Mouse (Mus musculus): Measurements from ENCODE around the gene Kcnmb4.

Kcnmb4 gene

GRCm38 (mm10) chr10:116450621-116451020, 23.1 kb downstream of the Kcnmb4 start:
- DNase-seq (ENCODE audit: low read depth) = no peak

DNA sequence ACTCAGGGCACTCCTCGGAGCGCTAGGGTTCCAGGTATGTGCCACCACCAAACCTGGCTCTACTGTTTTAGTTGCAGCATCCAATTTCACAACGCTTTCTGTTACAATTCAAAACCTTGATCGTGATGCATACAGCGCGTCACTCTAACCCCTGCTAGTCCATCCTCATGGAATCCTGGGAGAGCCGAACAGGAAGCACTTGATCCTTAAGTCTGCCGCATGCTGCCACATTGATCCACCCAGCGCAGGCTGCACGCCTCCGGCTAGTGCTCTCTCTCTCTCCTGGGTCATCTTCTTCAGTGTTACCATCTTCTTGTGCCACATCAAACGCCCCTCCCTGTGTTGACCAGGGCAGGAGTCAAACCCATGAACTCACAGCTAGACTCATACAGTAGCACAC, 25.5 kb downstream of the Kcnmb4 start:
- DNase-seq (ENCODE audit: low read depth) = no peak

DNA sequence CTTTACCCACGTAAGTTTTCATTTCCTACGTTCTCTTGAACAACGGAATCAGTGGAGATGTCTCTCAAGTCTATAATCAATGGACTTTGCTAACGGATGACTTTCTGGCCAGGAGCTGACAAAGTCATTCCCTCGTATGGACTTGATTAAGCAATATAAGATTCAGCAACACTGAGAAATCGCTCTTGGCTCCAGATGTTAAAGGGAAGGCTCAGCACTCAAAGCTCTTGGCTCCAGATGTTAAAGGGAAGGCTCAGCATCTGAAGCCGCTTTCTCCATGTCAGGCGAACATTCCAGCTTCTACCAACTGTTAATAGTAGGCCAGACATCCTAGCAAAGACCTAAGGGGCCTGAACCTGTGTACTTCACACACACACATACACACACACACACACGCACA, 26.5 kb downstream of the Kcnmb4 start:
- no peak for DNase-seq (ENCODE audit: low read depth)

DNA sequence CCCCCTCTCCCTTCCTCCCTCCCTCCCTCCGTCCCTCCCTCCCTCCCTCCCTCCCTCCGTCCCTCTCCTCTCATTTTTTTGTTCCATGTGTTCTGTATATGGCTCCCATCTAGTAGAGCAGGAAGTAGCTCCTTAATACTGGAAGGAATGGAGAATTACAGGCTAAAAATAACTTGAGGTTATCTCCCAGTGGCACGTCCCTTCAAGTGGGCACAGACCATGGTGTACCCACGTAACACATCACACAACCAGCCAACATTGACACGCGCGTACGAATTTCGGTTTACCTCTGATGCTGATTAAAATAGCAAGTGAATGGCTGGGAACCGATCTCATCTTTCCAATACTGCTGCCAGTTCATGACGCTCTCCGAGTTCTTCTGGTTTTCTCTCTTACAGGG, 27.6 kb downstream of the Kcnmb4 start:
- no peak for DNase-seq (ENCODE audit: low read depth)

- DNase-seq (ENCODE audit: low read depth) = no peak
Observed at GRCm38 (mm10) chr10:116444826-116445225, 28.9 kb downstream of the Kcnmb4 start.

DNA sequence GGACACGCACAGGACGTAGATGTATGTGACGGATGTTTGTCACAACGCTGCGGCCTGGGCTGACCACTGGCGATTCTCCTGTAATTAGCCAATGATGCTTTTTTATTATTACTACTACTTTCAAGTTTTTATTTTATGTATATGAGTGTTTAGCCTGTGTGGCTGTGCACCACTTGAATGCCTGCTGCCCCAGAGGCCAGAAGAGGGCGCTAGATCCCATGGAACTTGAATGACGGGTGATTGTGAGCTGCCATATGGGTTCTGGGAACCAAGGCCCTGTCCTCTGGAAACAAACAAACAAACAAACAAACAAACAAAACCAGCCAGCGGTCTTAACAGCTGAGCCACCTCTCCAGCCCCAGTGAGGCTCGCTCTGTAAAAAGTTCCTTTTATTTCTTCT, 29.3 kb downstream of the Kcnmb4 start:
- DNase-seq (ENCODE audit: low read depth) = no peak

- no peak for DNase-seq (ENCODE audit: low read depth)
Observed at GRCm38 (mm10) chr10:116440946-116441345, 32.7 kb downstream of the Kcnmb4 start.

DNA sequence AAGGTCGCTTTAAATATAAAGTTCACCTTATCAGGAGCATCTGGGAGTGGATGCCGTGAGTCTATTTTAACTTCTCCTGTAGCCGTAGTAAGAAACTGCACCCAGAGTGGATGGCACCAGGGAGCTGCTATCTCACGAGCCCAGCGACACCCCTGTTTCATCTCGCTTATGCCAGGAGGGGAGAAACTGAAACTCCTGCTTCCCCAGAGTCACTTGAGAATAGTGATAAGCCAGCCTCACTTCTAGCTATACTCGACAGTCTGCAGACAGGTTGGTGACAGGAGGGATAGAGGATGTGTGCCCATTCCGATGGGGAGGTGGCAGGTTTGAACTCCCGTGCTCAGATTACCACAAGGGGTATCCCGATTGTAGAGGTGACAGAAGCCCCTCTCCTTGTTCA, 33.6 kb downstream of the Kcnmb4 start:
- DNase-seq (ENCODE audit: low read depth) = no peak

GRCm38 (mm10) chr10:116435455-116435854, 38.2 kb downstream of the Kcnmb4 start:
- DNase-seq (ENCODE audit: low read depth) = no peak

- no peak for DNase-seq (ENCODE audit: low read depth)
Observed at GRCm38 (mm10) chr10:116432421-116432820, 41.3 kb downstream of the Kcnmb4 start.

DNA sequence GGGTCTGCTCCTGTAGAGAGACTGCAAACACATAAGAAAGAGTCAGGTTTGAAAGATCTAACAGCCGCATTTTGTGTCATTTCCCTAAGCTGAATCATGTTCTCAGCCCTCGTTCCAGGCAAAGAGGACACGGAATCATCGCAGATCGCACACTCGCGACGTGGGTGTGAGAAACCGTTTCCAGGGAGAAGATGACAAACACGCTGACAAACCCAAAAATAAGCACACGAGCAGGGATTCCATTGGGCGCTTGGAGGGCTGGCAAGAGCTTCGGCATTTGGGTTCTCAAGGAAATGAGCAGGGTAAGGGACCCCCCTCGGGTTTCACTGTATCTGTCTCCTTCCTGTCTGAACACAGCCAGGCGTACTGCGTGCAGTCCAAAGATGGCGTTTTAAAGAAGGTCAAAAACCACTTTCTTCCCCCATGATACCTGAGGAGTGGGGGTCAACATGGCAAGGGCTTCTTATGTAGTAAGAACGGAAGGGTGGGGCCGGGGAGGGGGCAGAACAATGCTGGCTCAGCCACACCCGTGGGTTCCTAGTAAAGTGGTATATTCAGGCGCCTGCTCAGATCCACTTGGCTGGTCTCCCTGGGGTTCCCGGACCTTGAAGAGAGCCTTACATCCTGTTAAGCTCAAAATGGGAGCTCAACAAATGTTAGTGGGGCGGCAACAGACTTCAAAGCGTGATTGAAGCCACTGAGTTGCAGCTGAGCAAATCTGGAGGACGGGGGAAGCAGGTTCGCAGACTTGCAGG, 45.5 kb downstream of the Kcnmb4 start:
- no peak for DNase-seq (ENCODE audit: low read depth)

GRCm38 (mm10) chr10:116426176-116426575, 47.5 kb downstream of the Kcnmb4 start:
- DNase-seq (ENCODE audit: low read depth) = no peak

- DNase-seq (ENCODE audit: low read depth) = no peak
Observed at GRCm38 (mm10) chr10:116424921-116425320, 48.8 kb downstream of the Kcnmb4 start.

GRCm38 (mm10) chr10:116422551-116422950, 51.1 kb downstream of the Kcnmb4 start:
- DNase-seq (ENCODE audit: low read depth) = no peak

DNA sequence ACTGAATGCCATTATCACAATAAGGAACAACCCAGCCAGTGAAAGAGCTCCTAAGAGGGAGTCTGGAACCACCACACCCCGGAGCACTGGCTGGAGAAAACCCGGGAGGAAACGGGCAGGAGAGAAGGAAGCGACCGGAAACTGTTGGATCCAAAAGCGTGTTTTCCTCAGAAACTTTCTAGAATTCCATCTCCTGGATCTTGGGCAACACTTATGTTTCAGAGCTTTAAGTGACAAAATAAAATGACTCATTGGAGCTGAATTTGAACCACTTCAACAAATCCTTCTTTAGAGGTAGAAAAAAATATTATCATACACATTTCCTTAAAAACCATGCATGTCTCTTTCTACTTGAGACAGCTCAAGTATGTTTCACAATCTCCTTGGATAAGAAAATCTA, 52.7 kb downstream of the Kcnmb4 start:
- no peak for DNase-seq (ENCODE audit: low read depth)

DNA sequence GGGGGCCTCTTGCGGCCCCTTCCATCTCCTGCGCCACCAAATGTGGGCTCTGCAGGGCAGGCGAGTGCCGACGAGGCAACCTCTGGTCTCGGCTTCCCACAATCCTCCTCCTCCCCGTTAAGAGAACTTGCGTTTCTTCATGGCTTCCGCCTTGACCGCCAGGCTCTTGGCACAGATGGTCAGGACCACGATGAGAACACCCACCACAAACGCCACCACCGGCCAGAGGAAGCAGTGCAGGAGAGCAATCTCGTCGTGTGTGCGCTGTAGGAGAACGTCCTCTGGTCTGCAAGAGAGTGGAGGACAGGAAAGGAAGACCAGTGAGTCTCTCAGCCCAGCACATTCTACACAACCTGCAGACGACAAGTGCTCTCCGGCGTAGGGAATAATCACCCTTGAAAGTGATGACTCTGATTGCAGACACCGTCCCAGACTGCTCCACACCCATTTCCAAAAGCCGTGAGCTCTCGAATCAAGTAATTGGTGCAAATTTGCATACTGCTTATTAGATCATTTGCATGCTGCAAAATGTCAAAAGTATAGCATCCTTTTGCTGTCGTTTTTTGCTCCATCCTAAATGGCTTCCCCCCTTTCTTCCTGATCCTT, 55.5 kb downstream of the Kcnmb4 start:
- no peak for DNase-seq (ENCODE audit: low read depth)

- DNase-seq (ENCODE audit: low read depth) = no peak
Observed at GRCm38 (mm10) chr10:116416726-116417125, 57.0 kb downstream of the Kcnmb4 start.

- no peak for DNase-seq (ENCODE audit: low read depth)
Observed at GRCm38 (mm10) chr10:116416142-116416541, 57.5 kb downstream of the Kcnmb4 start.

DNA sequence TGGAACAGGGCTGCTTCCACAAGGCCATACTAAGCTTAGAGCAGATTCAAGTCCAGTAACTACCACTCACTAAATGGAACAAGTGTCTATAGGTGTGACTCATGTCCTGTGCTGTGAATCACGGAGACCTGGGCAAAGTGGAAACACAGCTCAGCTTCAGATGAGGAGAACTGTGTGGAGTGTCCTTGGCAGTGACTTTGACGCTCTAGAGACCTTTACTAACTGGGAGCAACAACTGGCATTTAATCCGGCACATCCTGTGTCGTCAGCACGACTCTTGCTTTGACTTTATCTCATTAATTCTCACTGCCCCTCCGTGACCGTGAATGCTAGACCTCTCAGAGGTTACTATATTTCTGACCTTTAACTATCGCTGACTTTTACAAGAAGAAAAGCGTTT, 62.9 kb downstream of the Kcnmb4 start:
- DNase-seq (ENCODE audit: low read depth) = no peak

GRCm38 (mm10) chr10:116407684-116408359, 65.9 kb downstream of the Kcnmb4 start:
- no peak for DNase-seq (ENCODE audit: low read depth)

GRCm38 (mm10) chr10:116405011-116405410, 68.7 kb downstream of the Kcnmb4 start:
- no peak for DNase-seq (ENCODE audit: low read depth)

DNA sequence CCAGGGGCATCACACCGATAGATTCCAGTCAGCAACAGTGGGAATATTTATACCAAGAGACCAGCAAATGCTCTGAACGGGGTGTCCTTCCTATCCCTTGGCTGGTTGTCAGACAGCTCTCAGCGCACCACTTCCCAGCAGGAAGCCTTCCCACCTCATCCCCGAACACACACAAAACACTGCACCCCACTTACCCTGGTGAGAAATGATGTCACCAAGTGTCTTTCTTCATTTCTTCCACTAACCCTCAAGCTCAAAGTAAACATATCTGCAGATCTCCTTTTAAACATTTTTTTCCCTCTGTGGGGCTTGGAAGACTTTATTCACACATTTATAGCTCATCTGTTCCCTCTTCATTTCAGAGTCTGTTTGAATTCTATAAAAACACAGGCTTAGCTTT, 70.0 kb downstream of the Kcnmb4 start:
- DNase-seq (ENCODE audit: low read depth) = no peak

GRCm38 (mm10) chr10:116402742-116403425, 70.8 kb downstream of the Kcnmb4 start:
- no peak for DNase-seq (ENCODE audit: low read depth)
